Mouse (Mus musculus) kidney, adult 18-20 months (tissue): ENCODE measurements around the gene Rnf17.
A peak's percentile ranks its signal among the peaks of the same experiment; 100 is the strongest.

Experiments
- DNase-seq: peaks from one replicate; pipeline ENCODE4 v3.0.0; 2021

The Rnf17 gene

GRCm38 (mm10) chr14:56402311-56403071 lies at the start of gene Rnf17:
Gene Rnf17 (plus strand): TSS chr14:56402581.
- DNase-seq: no peak

GRCm38 (mm10) chr14:56354803-56355202 lies 47.6 kb upstream of the Rnf17 start:
- no peak for DNase-seq

- no peak for DNase-seq
These were observed 47.0 kb upstream of the Rnf17 start for GRCm38 (mm10) chr14:56355396-56355795.

- DNase-seq: no peak
These were observed 46.2 kb upstream of the Rnf17 start for GRCm38 (mm10) chr14:56356196-56356595.

GRCm38 (mm10) chr14:56358422-56358821 lies 44.0 kb upstream of the Rnf17 start:
- DNase-seq: no peak

- no peak for DNase-seq
These were observed 43.2 kb upstream of the Rnf17 start for GRCm38 (mm10) chr14:56359131-56359530.

- DNase-seq: peak; percentile 15
These were observed 37.6 kb upstream of the Rnf17 start, which contains the start of gene Atp12a for GRCm38 (mm10) chr14:56364711-56365237. Gene Atp12a (plus strand): TSS chr14:56365068.

GRCm38 (mm10) chr14:56365292-56365691 lies 37.1 kb upstream of the Rnf17 start:
- no peak for DNase-seq

- peak; percentile 62 for DNase-seq
These were observed 35.7 kb upstream of the Rnf17 start for GRCm38 (mm10) chr14:56366712-56367111.

- no peak for DNase-seq
These were observed 33.5 kb upstream of the Rnf17 start for GRCm38 (mm10) chr14:56368834-56369233.

GRCm38 (mm10) chr14:56375731-56376130 lies 26.6 kb upstream of the Rnf17 start:
- DNase-seq: peak; percentile 78

- DNase-seq: no peak
These were observed 24.6 kb upstream of the Rnf17 start for GRCm38 (mm10) chr14:56377745-56378144.

- no peak for DNase-seq
These were observed 23.0 kb upstream of the Rnf17 start for GRCm38 (mm10) chr14:56379336-56379735.

- DNase-seq: no peak
These were observed 20.0 kb upstream of the Rnf17 start for GRCm38 (mm10) chr14:56382366-56382765.

- DNase-seq: no peak
These were observed 12.1 kb upstream of the Rnf17 start for GRCm38 (mm10) chr14:56390247-56390646.

- DNase-seq: no peak
These were observed 8.6 kb upstream of the Rnf17 start for GRCm38 (mm10) chr14:56393704-56394312.

GRCm38 (mm10) chr14:56398001-56398400 lies 4.4 kb upstream of the Rnf17 start:
- peak; percentile 33 for DNase-seq

- no peak for DNase-seq
These were observed 643 bp downstream of the Rnf17 start for GRCm38 (mm10) chr14:56403072-56403375.

- DNase-seq: no peak
These were observed 59.7 kb downstream of the Rnf17 start for GRCm38 (mm10) chr14:56462090-56462489.

GRCm38 (mm10) chr14:56462729-56463128 lies 60.3 kb downstream of the Rnf17 start:
- DNase-seq: no peak

- DNase-seq: no peak
These were observed 65.8 kb downstream of the Rnf17 start for GRCm38 (mm10) chr14:56468145-56468544.

GRCm38 (mm10) chr14:56489806-56490205 lies 87.4 kb downstream of the Rnf17 start:
- DNase-seq: no peak

- DNase-seq: no peak
These were observed 100.0 kb downstream of the Rnf17 start for GRCm38 (mm10) chr14:56502407-56502806.

- no peak for DNase-seq
These were observed 104.4 kb downstream of the Rnf17 start for GRCm38 (mm10) chr14:56506743-56507142.
